Mouse (Mus musculus) spleen, adult 2 months (tissue): ENCODE measurements around the gene Epha10.

ENCODE experiments used
- CTCF ChIP-seq: fragments of 200-500 bp; IDR thresholded peaks from 2 replicates; pipeline ENCODE4 v1.5.1; 2011; ENCODE audit warnings: mild to moderate bottlenecking, inconsistent platforms; ENCODE audit not compliant: insufficient read depth, insufficient read length, insufficient replicate concordance; ENCODE audit errors: extremely low read depth
- POLR2A ChIP-seq: fragments of 200-500 bp; IDR thresholded peaks from 2 replicates; pipeline ENCODE4 v1.6.1; 2011; ENCODE audit warnings: low read depth, low read length, inconsistent platforms

DNA sequence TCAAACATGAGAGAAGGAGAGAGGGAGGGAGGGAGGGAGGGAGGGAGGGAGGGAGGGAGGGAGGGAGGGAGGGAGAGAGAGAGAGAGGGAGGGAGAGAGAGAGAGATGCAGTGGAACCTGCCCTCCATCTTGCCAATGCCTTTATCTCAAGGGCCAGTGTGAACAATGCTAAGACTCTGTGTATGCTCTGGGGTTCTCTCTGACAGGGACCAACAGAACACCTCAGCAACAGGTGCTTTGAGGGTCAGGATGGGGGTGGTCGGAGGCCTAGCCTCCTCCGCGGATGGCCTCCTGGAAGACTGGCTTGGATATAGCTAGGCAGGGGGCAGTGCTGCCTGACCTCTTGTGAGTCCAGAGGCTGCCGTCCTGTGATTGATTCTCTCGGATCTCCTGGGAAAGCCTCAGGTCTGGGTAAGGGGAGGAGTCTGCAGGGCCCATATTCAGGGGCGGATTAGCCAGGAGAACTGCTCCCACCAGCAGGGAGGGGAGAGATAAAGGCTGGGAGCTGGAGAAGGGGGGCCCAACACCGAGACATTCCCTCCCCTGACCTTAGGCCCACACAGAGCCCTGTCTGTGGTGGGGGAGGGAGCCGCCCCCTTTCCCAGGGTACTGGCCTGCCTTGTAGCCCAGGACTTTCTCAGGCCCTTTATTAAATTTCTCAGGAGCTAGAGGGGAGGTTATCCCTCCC is 84.4 kb downstream of the Epha10 start:
- TF ChIP-seq CTCF (no peak), POLR2A (no peak)
